Mouse (Mus musculus) neutrophil, adult 59 days (primary cell): ENCODE results near the gene Fastkd1. TPM values are rescaled to one million over a fixed set of nuclear protein-coding genes. Genes with fewer than 3 reads are reported as not detected.

Source experiments
- total RNA-seq, 2 experiments: library from RNA; stranded (reverse); gene quantifications; 1 replicate in 1 of 2; 2 replicates in 1 of 2; pipeline ENCODE4 v1.2.4; 2023

The Fastkd1 gene
- 1 to 10 TPM; 3.4 to 4.9 TPM for total RNA-seq

DNA sequence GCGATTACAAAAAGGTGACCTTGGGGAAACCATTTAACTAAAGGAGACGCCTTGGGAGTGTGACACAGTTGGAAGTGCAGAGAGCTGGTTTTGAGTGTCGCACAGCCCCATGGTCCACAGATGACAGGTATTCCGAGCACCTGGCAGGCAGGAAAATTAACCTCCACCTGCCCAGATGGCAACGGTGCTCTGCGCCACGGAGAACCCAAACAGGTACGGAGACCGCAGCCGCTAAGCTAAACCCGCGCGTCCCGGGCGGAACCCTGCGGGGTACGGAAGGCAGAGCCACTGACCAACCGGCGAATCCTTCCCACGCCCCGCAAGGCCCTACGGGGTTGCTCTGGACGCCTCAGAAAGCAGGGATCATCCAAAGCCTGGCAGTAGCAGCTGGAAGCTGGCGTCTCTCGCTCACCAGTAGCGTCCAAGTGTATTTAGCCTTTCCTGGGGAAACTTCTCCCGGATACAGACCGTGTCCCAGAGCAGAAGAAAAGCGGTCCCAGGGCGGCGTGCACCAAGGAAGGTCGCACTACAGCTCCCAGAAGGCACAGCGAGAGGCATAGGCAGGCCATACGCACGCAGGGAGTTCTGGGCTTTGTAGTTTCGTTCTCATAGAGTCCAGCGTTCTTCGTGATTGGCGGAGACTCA lies at the start of gene Fastkd1:
Gene Fastkd1 (minus strand): TSS at position 536 of the 645 bp plus-strand sequence.

DNA sequence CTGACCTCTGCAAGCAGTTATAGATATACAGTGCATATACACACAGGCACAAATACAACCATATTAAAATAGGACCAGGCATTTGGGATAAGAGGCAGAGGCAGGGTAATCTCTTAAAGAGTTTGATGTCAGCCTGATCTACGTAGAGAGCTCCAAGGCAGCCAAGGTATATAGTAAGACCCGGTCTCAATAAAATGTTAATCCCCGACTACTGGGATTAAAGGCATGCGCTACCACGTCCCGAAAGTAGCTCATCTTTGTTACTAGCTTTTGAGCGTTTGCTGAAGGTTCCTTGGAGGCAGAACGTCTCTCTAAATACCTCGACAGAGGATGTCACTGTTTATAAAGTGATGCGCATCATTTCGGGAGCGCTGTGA lies 8.9 kb upstream of the Fastkd1 start, which contains the start of gene Ppig:
Gene Ppig (plus strand): TSS at position 273 of the 377 bp plus-strand sequence.

DNA sequence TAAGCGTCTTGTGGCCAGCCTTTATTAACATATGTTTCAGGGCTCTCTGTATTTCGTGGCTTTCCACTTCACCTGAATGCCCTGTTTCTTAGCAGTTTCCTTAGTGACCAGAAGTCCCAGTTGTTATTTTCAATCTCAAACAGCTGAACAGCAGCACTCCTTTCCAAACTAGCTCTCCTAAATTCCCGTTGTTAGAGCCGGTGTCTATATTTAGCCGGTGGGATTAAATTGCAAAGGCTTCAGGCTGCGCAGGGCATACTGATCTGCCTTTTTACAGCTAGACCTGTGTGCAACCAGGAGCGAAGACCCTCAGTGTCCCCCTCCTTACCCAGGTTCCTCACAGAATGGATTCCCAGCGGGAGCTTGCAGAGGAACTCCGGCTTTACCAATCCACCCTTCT lies 43.5 kb downstream of the Fastkd1 start, which contains the start of gene Klhl41:
Gene Klhl41 (plus strand): TSS at position 268 of the 400 bp plus-strand sequence.

DNA sequence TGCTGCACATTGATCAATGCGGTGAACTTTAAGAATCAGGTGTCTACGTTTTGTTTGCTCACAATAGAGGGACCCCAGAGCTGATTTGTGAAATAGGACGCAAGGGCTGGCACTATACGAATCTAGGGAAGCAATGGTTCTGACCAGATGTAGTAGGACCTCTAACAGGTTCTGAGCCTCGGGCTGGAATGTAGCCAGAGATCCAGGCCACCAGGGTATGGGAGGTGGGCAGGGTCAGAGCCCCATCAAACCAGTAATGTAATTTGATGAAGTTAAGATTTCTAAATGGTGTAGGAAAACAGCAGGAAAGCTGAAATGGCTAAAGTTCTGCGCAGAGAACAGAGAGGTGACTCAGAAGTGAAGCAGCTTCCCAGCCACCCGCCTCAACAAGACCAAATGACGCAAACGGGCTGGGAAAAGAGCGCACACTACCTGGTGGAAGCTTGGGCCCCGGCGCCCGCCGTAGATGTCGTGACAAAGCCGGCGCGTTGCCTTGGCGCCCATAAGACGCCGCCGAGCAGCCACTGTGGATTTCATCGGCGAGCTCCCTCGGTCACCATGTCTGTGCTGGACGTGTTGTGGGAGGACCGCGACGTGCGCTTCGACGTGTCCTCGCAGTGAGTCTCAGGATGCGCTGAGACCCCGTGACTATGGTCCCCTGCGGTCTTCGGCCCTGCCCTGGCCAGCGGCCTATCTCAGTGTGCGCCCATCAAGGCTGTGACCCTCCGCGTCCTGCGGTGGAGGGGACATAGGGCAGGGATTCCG lies 66.4 kb downstream of the Fastkd1 start, which contains the start of gene Bbs5:
Gene Bbs5 (plus strand): TSS at position 446 of the 765 bp plus-strand sequence.

Other genes with a start within 250 kb of the Fastkd1 start
- not detected for gene Lrp2, start 127.5 kb downstream of the Fastkd1 start, total RNA-seq
- under 1 TPM in 1 of 2 experiments, not detected in 1; 0.76 TPM for gene Bbs5, start 66.3 kb downstream of the Fastkd1 start, total RNA-seq
- gene Klhl41, start 43.4 kb downstream of the Fastkd1 start, total RNA-seq = under 1 TPM in 1 of 2 experiments, not detected in 1; 0.29 TPM
- 10 to 100 TPM; 55.9 to 60.3 TPM for gene Ppig, start 9.0 kb upstream of the Fastkd1 start, total RNA-seq
- 1 to 10 TPM in 1 of 2 experiments, under 1 TPM in 1; 0.49 to 1.8 TPM for gene Ccdc173, start 76.1 kb upstream of the Fastkd1 start, total RNA-seq
- 10 to 100 TPM; 14.6 to 19.8 TPM for gene Phospho2, start 76.1 kb upstream of the Fastkd1 start, total RNA-seq
- gene Klhl23, start 108.4 kb upstream of the Fastkd1 start, total RNA-seq = 1 to 10 TPM; 4.5 to 6.5 TPM
- 10 to 100 TPM; 70.5 to 90.0 TPM for gene Ssb, start 148.0 kb upstream of the Fastkd1 start, total RNA-seq
- gene Mettl5, start 172.1 kb upstream of the Fastkd1 start, total RNA-seq = 1 to 10 TPM; 9.5 to 9.7 TPM
- 10 to 100 TPM; 42.0 to 46.3 TPM for gene Ubr3, start 183.7 kb upstream of the Fastkd1 start, total RNA-seq